Mouse (Mus musculus): ENCODE data around the gene Alx3.

Alx3 gene

GRCm38 (mm10) chr3:107594662-107595263 lies at the start of gene Alx3:
Alx3 (plus strand) TSS chr3:107595031.
- no peak for DNase-seq

GRCm38 (mm10) chr3:107545278-107545677 lies 49.6 kb upstream of the Alx3 start:
- DNase-seq = no peak

- DNase-seq = no peak
These were observed 49.0 kb upstream of the Alx3 start for GRCm38 (mm10) chr3:107545716-107546412.

GRCm38 (mm10) chr3:107546956-107547355 lies 47.9 kb upstream of the Alx3 start:
- DNase-seq = no peak

GRCm38 (mm10) chr3:107550409-107551049 lies 44.3 kb upstream of the Alx3 start:
- DNase-seq = peak; percentile 66

- no peak for DNase-seq
These were observed 40.0 kb upstream of the Alx3 start, which contains the start of gene Ubl4b for GRCm38 (mm10) chr3:107554842-107555241. Ubl4b (minus strand) TSS chr3:107555073.

GRCm38 (mm10) chr3:107558740-107559139 lies 36.1 kb upstream of the Alx3 start:
- DNase-seq = no peak

- peak; percentile 54 for DNase-seq
These were observed 35.6 kb upstream of the Alx3 start for GRCm38 (mm10) chr3:107559183-107559582.

- no peak for DNase-seq
These were observed 32.7 kb upstream of the Alx3 start for GRCm38 (mm10) chr3:107562104-107562503.

- DNase-seq = no peak
These were observed 32.2 kb upstream of the Alx3 start for GRCm38 (mm10) chr3:107562591-107562990.

- DNase-seq = no peak
These were observed 31.0 kb upstream of the Alx3 start for GRCm38 (mm10) chr3:107563880-107564279.

- DNase-seq = no peak
These were observed 29.5 kb upstream of the Alx3 start for GRCm38 (mm10) chr3:107565331-107565730.

GRCm38 (mm10) chr3:107567766-107568165 lies 27.1 kb upstream of the Alx3 start:
- DNase-seq = no peak

- no peak for DNase-seq
These were observed 26.1 kb upstream of the Alx3 start for GRCm38 (mm10) chr3:107568721-107569120.

- no peak for DNase-seq
These were observed 23.6 kb upstream of the Alx3 start for GRCm38 (mm10) chr3:107571205-107571604.

GRCm38 (mm10) chr3:107576807-107577206 lies 18.0 kb upstream of the Alx3 start:
- DNase-seq = no peak

GRCm38 (mm10) chr3:107577810-107578390 lies 16.9 kb upstream of the Alx3 start:
- peak; percentile 63 for DNase-seq

- peak; percentile 58 for DNase-seq
These were observed 15.4 kb upstream of the Alx3 start for GRCm38 (mm10) chr3:107579466-107579865.

GRCm38 (mm10) chr3:107581103-107582010 lies 13.5 kb upstream of the Alx3 start:
- DNase-seq = peak; percentile 2

GRCm38 (mm10) chr3:107582130-107582874 lies 12.5 kb upstream of the Alx3 start:
- DNase-seq = peak; percentile 1

- peak; percentile 4 for DNase-seq
These were observed 11.7 kb upstream of the Alx3 start for GRCm38 (mm10) chr3:107582875-107583767.
